Mouse (Mus musculus) embryo, embryonic 11.5 days (tissue): Measurements from ENCODE around the gene Por.

Experiments
- DNase-seq: peaks from one replicate; pipeline ENCODE4 v3.0.0-alpha.2; 2012; ENCODE audit warnings: low read depth, low spot score

Gene Por

GRCm38 (mm10) chr5:135726641-135727346 lies 57.0 kb downstream of the Por start:
- DNase-seq = no peak

- DNase-seq = no peak
These were observed 58.0 kb downstream of the Por start for GRCm38 (mm10) chr5:135727871-135728270.

GRCm38 (mm10) chr5:135728361-135728760 lies 58.5 kb downstream of the Por start:
- DNase-seq = no peak

- DNase-seq = no peak
These were observed 59.5 kb downstream of the Por start for GRCm38 (mm10) chr5:135729351-135729750.

GRCm38 (mm10) chr5:135730278-135730677 lies 60.4 kb downstream of the Por start:
- no peak for DNase-seq

GRCm38 (mm10) chr5:135730916-135731315 lies 61.1 kb downstream of the Por start:
- DNase-seq = no peak

- DNase-seq = no peak
These were observed 61.5 kb downstream of the Por start for GRCm38 (mm10) chr5:135731322-135731721.

- DNase-seq = no peak
These were observed 63.2 kb downstream of the Por start for GRCm38 (mm10) chr5:135733071-135733470.

- no peak for DNase-seq
These were observed 64.3 kb downstream of the Por start for GRCm38 (mm10) chr5:135734057-135734680.

- DNase-seq = no peak
These were observed 65.9 kb downstream of the Por start for GRCm38 (mm10) chr5:135735741-135736140.

GRCm38 (mm10) chr5:135736544-135736943 lies 66.7 kb downstream of the Por start:
- DNase-seq = no peak

- DNase-seq = no peak
These were observed 67.3 kb downstream of the Por start for GRCm38 (mm10) chr5:135737154-135737553.

GRCm38 (mm10) chr5:135738266-135738665 lies 68.4 kb downstream of the Por start:
- no peak for DNase-seq

GRCm38 (mm10) chr5:135742156-135742555 lies 72.3 kb downstream of the Por start:
- no peak for DNase-seq

GRCm38 (mm10) chr5:135742941-135743740 lies 73.3 kb downstream of the Por start:
- DNase-seq = no peak

- peak; percentile 89 for DNase-seq
These were observed 74.1 kb downstream of the Por start, which contains the start of gene Tmem120a for GRCm38 (mm10) chr5:135743741-135744609. TSS of gene Tmem120a (minus strand) at chr5:135744448.

- DNase-seq = no peak
These were observed 74.9 kb downstream of the Por start for GRCm38 (mm10) chr5:135744742-135745141.

- no peak for DNase-seq
These were observed 81.2 kb downstream of the Por start for GRCm38 (mm10) chr5:135751041-135751440.

GRCm38 (mm10) chr5:135751595-135751994 lies 81.8 kb downstream of the Por start:
- no peak for DNase-seq

- no peak for DNase-seq
These were observed 92.0 kb downstream of the Por start for GRCm38 (mm10) chr5:135761881-135762280.

GRCm38 (mm10) chr5:135763526-135763925 lies 93.7 kb downstream of the Por start:
- peak; percentile 69 for DNase-seq
